In genomic region chr12:25895691-25896090, GRCm38 (mm10) we compare ENCODE assay signal across 27 mouse cellular contexts.
"Had no signal": no experiment of that assay in that cellular context is flagged by ENCODE, and none has a peak within 500 bp of the region (broad histone marks: within the 10 kb centered on the region; RNA-seq: fewer than 3 reads in every experiment).

No protein-coding gene starts in this region.

- H3K9me3 ChIP-seq: embryonic facial prominence, embryonic 10.5 days; embryonic facial prominence, embryonic 12.5 days; embryonic facial prominence, embryonic 13.5 days; embryonic facial prominence, embryonic 15.5 days; forebrain, embryonic 10.5 days; forebrain, embryonic 12.5 days; forebrain, embryonic 15.5 days; heart, embryonic 10.5 days had no signal

- DNase-seq: cerebellum, adult 9-10 months; cerebellum, adult 9-11 months; cerebellum, postnatal 10 days; cerebellum, postnatal 14 days; cerebellum, postnatal 25 days; cerebellum, postnatal 36 days; embryo, embryonic 11 days; forebrain, postnatal 0 days; gastrocnemius, adult 2 months; gastrocnemius, postnatal 10 days; gastrocnemius, postnatal 14 days; gastrocnemius, postnatal 25 days; gastrocnemius, postnatal 36 days; heart, adult 18-20 months; heart, adult 2 months had no signal

- H3K4me1 ChIP-seq: embryonic facial prominence, embryonic 10.5 days; embryonic facial prominence, embryonic 12.5 days; embryonic facial prominence, embryonic 13.5 days; embryonic facial prominence, embryonic 15.5 days; heart, embryonic 10.5 days had no signal

- H3K36me3 ChIP-seq: embryonic facial prominence, embryonic 10.5 days; embryonic facial prominence, embryonic 12.5 days; embryonic facial prominence, embryonic 13.5 days; embryonic facial prominence, embryonic 15.5 days; forebrain, embryonic 10.5 days; forebrain, embryonic 12.5 days; forebrain, embryonic 15.5 days; heart, embryonic 10.5 days had no signal

- H3K27me3 ChIP-seq: embryonic facial prominence, embryonic 12.5 days; embryonic facial prominence, embryonic 13.5 days; embryonic facial prominence, embryonic 15.5 days; forebrain, embryonic 12.5 days; forebrain, embryonic 15.5 days had no signal

- H3K9ac ChIP-seq: embryonic facial prominence, embryonic 12.5 days; embryonic facial prominence, embryonic 13.5 days; embryonic facial prominence, embryonic 15.5 days; forebrain, embryonic 12.5 days; forebrain, embryonic 15.5 days; forebrain, postnatal 0 days had no signal

- H3K4me2 ChIP-seq: embryonic facial prominence, embryonic 12.5 days; embryonic facial prominence, embryonic 13.5 days; embryonic facial prominence, embryonic 15.5 days; forebrain, embryonic 12.5 days; forebrain, embryonic 15.5 days; heart, embryonic 11.5 days had no signal

- H3K27ac ChIP-seq: embryonic facial prominence, embryonic 10.5 days; embryonic facial prominence, embryonic 12.5 days; embryonic facial prominence, embryonic 13.5 days; embryonic facial prominence, embryonic 15.5 days; forebrain, embryonic 10.5 days; forebrain, embryonic 12.5 days; forebrain, embryonic 15.5 days; gastrocnemius, adult 2 months; heart, adult 2 months; heart, embryonic 10.5 days had no signal

- ATAC-seq: forebrain, embryonic 14.5 days; forebrain, embryonic 15.5 days; forebrain, embryonic 16.5 days; forebrain, postnatal 0 days had no signal

- H3K4me3 ChIP-seq: embryonic facial prominence, embryonic 10.5 days; embryonic facial prominence, embryonic 12.5 days; embryonic facial prominence, embryonic 13.5 days; embryonic facial prominence, embryonic 15.5 days; erythroblast, embryonic 14.5 days; forebrain, embryonic 10.5 days; forebrain, embryonic 12.5 days; forebrain, embryonic 15.5 days; gastrocnemius, adult 2 months; heart, adult 2 months; heart, embryonic 10.5 days had no signal
